Mouse (Mus musculus): ENCODE results near the gene Fcnb. TPM values are rescaled to one million over a fixed set of nuclear protein-coding genes. Genes with fewer than 3 reads are reported as not detected.

Fcnb gene
- polyA plus RNA-seq, 1 experiment from 2014 or later: 1.5 TPM

- Histone ChIP-seq H3K36me3 (ENCODE audit: inconsistent target) (no peaks in the 10 kb centered on the region), H3K4me3 (ENCODE audit: inconsistent target) (no peak overlapping the region), H3K79me2 (ENCODE audit: inconsistent target) (no peaks in the 10 kb centered on the region), H3K27ac (no peak overlapping the region)
- 27% methylated on average over 23 of the region's 24 CpGs for WGBS (ENCODE audit: missing documents)
Observed at GRCm38 (mm10) chr2:28098547-28099505, 14.1 kb upstream of the Fcnb start.

DNA sequence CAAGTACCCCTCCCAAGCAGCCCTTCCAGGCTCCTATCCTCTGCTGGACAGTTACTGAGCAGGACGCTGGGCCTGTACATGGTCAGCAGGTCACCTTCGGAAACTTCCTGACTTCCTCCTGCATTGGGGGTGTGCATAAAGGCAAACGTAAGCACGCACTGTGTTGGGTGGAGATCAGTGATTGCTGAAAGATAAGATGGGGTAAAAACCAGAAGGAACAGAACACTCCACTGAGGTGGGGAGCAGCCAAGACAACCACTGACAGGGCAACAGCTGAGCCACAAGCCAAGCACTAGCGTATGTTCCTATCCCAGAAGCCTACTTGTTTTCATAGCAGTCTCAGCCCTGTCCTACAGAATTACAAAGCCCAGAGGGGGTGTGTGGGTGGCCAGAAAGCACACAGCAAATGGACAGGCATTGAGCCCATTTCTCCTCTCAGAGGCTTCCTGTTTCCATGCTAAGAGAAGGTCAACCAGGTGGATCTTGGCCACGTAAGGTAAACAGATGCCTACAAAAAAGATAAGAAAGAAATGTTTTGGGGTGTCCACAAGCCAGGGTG is 12.1 kb upstream of the Fcnb start:
- Histone ChIP-seq H3K4me3 (ENCODE audit: inconsistent target) (no peak overlapping the region), H3K36me3 (ENCODE audit: inconsistent target) (no peaks in the 10 kb centered on the region), H3K27ac (no peak overlapping the region), H3K79me2 (ENCODE audit: inconsistent target) (no peaks in the 10 kb centered on the region)
- 53% methylated on average over 6 of the region's 6 CpGs for WGBS (ENCODE audit: missing documents)

DNA sequence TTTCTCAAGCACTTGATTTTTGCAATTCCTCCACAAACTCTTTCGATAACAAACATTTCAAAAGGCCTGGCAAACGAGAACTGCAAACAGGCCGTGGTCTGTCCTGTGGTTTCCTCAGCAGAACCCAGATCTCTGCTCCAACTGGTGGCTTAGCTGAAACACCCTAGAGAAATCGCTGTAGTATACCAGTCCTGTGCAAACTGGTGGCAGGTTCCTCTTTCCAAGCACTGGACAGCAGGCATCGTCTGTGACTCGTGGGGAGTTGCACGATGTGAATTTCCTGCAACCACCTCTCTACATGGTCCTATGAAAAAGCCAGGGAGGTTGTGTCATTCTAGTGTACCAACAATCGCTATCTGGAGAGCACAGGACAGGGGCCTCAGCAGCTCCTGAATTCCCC is 7.4 kb upstream of the Fcnb start:
- H3K79me2 ChIP-seq (ENCODE audit: inconsistent target): no peaks in the 10 kb centered on the region
- H3K27ac ChIP-seq: 0 out of 2 replicates have a peak overlapping the region, but pooled peaks have one; percentile 1

GRCm38 (mm10) chr2:28091042-28091441 is 6.4 kb upstream of the Fcnb start:
- Histone ChIP-seq H3K27ac (no peak overlapping the region), H3K36me3 (ENCODE audit: inconsistent target) (no peaks in the 10 kb centered on the region), H3K4me3 (ENCODE audit: inconsistent target) (no peak overlapping the region), H3K79me2 (ENCODE audit: inconsistent target) (no peaks in the 10 kb centered on the region)
- 91% methylated on average over 6 of the region's 6 CpGs for WGBS (ENCODE audit: missing documents)

More for the DNA sequence above, 7.4 kb upstream of the Fcnb start:
- H3K36me3 ChIP-seq (ENCODE audit: inconsistent target): no peaks in the 10 kb centered on the region
- 0% methylated on average over 8 of the region's 8 CpGs for WGBS (ENCODE audit: missing documents)
- H3K4me3 ChIP-seq (ENCODE audit: inconsistent target): no peak overlapping the region

GRCm38 (mm10) chr2:28090299-28091008 is 5.8 kb upstream of the Fcnb start:
- Histone ChIP-seq H3K36me3 (ENCODE audit: inconsistent target) (no peaks in the 10 kb centered on the region), H3K4me3 (ENCODE audit: inconsistent target) (no peak overlapping the region), H3K79me2 (ENCODE audit: inconsistent target) (no peaks in the 10 kb centered on the region), H3K27ac (no peak overlapping the region)
- WGBS (ENCODE audit: missing documents): 81% methylated on average over 7 of the region's 7 CpGs

DNA sequence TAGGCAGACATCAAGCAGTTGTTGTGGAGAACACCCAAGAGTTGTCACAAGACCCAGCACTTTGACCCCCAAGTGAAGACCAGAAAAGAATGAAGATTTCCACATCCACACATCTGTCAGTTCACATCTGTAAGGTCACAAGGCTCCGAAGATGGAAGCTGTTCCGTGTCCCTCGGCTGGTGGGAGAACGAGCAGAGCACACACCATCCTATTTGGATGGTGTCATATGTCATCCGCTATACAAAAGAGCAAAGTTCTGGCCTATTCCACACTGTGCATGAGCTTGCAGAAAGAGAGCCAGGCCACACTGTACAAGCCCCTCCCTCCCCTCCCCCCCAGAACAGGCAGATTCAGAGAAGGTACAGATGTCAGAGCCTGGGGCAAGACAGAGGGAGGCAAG is 4.4 kb upstream of the Fcnb start:
- 93% methylated on average over 5 of the region's 5 CpGs for WGBS (ENCODE audit: missing documents)
- Histone ChIP-seq H3K79me2 (ENCODE audit: inconsistent target) (no peaks in the 10 kb centered on the region), H3K36me3 (ENCODE audit: inconsistent target) (no peaks in the 10 kb centered on the region)

GRCm38 (mm10) chr2:28086112-28086511 is 1.4 kb upstream of the Fcnb start:
- H3K4me3 ChIP-seq (ENCODE audit: inconsistent target): no peak overlapping the region
- no peak overlapping the region for H3K27ac ChIP-seq
- H3K36me3 ChIP-seq (ENCODE audit: inconsistent target): no peaks in the 10 kb centered on the region
- WGBS (ENCODE audit: missing documents): 95% methylated on average over 10 of the region's 10 CpGs
- H3K79me2 ChIP-seq (ENCODE audit: inconsistent target): no peaks in the 10 kb centered on the region

More for the DNA sequence above, 4.4 kb upstream of the Fcnb start:
- Histone ChIP-seq H3K27ac (no peak overlapping the region), H3K4me3 (ENCODE audit: inconsistent target) (no peak overlapping the region)

DNA sequence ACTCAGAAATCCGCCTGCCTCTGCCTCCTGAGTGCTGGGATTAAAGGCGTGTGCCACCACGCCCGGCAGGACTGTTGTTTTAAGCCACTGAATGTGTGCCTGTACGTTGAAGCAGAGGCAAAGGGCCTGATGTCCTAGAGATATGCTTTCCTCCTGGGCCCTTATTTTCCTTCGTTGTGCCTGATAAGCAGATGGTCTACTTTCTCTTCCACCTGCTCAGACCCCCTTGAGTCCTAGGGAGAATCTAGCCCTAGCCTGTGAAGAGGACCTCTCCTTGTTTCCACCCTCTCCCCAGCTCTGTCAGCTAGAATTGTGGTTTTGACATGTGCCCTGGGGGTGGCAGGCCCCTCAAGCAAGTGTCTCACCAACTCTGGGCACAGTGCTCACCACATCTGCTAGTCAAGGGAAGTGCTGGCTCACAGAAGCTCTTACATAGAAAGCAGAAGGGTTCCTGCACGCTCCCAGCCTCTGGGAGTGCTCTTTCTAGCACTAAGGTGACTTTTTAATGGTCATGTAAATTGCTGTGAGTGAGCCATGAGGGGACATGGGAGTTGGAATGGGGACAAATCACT is 9.0 kb downstream of the Fcnb start:
- 81% methylated on average over 7 of the region's 7 CpGs for WGBS (ENCODE audit: missing documents)
- Histone ChIP-seq H3K79me2 (ENCODE audit: inconsistent target) (no peaks in the 10 kb centered on the region), H3K36me3 (ENCODE audit: inconsistent target) (no peaks in the 10 kb centered on the region), H3K4me3 (ENCODE audit: inconsistent target) (no peak overlapping the region), H3K27ac (no peak overlapping the region)

DNA sequence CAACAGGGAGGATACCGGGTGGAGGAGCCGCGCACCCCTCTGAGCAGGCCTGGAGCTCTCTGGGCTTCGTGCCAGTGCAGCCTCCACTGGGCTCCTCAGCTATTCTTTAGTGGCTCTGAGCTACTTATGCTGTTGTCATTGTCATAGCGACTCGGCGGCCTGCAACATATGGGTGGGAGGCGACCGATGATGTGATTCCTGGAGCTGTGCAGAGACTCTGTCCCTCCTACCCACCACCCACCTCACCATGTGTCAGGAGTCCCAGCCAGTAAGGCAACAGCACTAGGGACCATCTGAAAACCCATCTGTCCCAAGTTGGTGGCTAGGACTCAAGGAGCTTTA is 16.2 kb downstream of the Fcnb start:
- Histone ChIP-seq H3K79me2 (ENCODE audit: inconsistent target) (no peaks in the 10 kb centered on the region), H3K27ac (no peak overlapping the region), H3K4me3 (ENCODE audit: inconsistent target) (no peak overlapping the region), H3K36me3 (ENCODE audit: inconsistent target) (no peaks in the 10 kb centered on the region)
- WGBS (ENCODE audit: missing documents): 91% methylated on average over 9 of the region's 9 CpGs

DNA sequence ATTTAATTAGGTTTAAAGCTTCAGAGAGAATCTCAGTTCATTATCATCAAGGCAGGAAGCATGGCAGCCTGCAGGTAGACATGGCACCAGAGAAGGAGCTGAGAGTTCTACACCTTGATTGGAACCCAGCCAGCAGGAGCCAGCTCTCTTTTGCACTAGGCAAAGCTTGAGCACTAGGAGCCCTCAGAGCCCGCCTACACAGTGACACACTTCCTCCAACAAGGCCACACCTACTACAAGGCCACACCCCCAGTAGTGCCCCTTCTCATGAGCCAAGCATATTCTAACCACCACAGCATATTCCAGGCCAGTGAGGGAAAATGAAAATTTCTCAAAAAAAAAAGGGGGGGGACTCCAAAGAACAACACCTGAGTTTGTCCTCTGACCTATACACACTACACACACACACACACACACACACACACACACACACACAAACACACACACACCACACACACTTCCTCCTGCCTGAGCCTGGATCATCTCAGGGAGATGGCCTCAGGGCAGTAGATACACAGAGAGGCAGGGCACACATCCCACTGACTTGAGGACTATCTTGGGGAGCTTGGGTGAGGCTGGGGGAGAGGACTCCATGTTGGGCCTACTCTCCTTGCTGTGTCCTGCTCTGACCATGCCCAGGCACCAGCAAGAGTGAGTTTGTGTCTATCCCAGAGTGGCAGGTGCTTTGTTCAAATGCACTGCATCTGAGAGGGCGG is 16.7 kb downstream of the Fcnb start:
- H3K4me3 ChIP-seq (ENCODE audit: inconsistent target): no peak overlapping the region
- WGBS (ENCODE audit: missing documents): 93% methylated on average over 2 of the region's 2 CpGs
- H3K27ac ChIP-seq: no peak overlapping the region
- no peaks in the 10 kb centered on the region for H3K79me2 ChIP-seq (ENCODE audit: inconsistent target)
- H3K36me3 ChIP-seq (ENCODE audit: inconsistent target): no peaks in the 10 kb centered on the region

DNA sequence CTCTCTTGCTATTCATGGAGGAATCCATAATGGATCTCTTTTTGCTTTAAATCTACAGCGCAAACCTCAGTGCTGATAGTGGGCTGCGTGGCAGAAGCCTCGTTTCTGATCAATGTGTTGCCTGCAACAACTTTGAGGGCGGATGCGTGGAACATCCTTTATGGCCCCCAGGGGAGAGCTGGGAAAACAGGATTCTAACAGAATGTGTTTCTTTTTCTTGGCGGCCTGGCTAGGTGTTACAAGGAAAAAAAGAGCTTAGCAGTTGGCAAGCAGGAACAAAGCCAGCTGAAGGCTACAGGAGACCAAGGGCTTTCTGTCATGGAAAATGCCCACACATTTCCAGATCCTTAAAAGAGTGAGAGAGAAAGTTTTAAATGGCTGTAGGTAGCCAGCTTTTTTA is 17.5 kb downstream of the Fcnb start:
- WGBS (ENCODE audit: missing documents): 98% methylated on average over 6 of the region's 6 CpGs
- Histone ChIP-seq H3K4me3 (ENCODE audit: inconsistent target) (no peak overlapping the region), H3K27ac (no peak overlapping the region), H3K36me3 (ENCODE audit: inconsistent target) (no peaks in the 10 kb centered on the region), H3K79me2 (ENCODE audit: inconsistent target) (no peaks in the 10 kb centered on the region)

- Histone ChIP-seq H3K79me2 (ENCODE audit: inconsistent target) (no peaks in the 10 kb centered on the region), H3K4me3 (ENCODE audit: inconsistent target) (no peak overlapping the region), H3K36me3 (ENCODE audit: inconsistent target) (no peaks in the 10 kb centered on the region), H3K27ac (no peak overlapping the region)
- 93% methylated on average over 5 of the region's 5 CpGs for WGBS (ENCODE audit: missing documents)
Observed at GRCm38 (mm10) chr2:28066686-28067085, 18.0 kb downstream of the Fcnb start.

DNA sequence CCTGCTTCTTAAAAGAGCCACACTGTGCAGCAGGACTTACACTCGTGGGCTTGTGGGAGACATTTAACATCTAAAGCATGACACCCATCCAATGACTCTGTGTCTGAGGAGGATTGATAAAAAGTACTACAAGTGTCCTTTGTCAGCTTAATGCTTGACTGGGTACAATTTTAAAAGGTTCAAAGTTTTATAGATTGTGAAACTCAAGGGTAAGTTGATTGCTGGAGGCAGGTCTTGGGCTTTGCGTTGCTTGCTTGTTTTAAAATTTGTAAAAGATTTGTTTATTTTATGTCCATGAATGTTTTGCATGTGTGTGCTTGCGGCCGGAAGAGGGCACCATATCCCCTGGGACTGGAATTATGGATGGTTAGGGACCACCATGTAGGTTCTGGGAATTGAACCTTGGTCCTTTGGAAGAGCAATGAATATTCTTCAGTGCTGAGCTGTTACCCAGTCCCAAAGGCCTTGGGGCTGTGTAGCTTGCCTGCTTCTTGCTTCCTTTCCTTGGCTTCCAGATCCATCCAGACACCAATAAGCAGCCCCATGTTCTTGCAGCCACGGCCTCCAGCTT is 19.5 kb downstream of the Fcnb start:
- Histone ChIP-seq H3K79me2 (ENCODE audit: inconsistent target) (no peaks in the 10 kb centered on the region), H3K27ac (no peak overlapping the region), H3K36me3 (ENCODE audit: inconsistent target) (no peaks in the 10 kb centered on the region), H3K4me3 (ENCODE audit: inconsistent target) (no peak overlapping the region)
- WGBS (ENCODE audit: missing documents): 90% methylated on average over 5 of the region's 5 CpGs
